Mouse (Mus musculus): Measurements from ENCODE around the gene Ucp1.
"Not testable (repeated sequence)": the region's sequence is repeated elsewhere in the genome, so short reads cannot be mapped to it uniquely, and the experiment has no call there.

The Ucp1 gene

GRCm38 (mm10) chr8:83290176-83290575 is at the start of gene Ucp1:
Gene Ucp1 (plus strand): TSS chr8:83290352.
- in situ Hi-C loops (cut with MboI; ENCODE audit: low pct_unique_long_range_greater_than_20kb in 1 of 2, low sequenced_read_pairs in 2 of 2, unreplicated experiment in 1 of 2), result no loop called here

- in situ Hi-C loops (cut with MboI; ENCODE audit: low pct_unique_long_range_greater_than_20kb in 1 of 2, low sequenced_read_pairs in 2 of 2, unreplicated experiment in 1 of 2), result no loop called here
Observed at GRCm38 (mm10) chr8:83244151-83244550, 46.0 kb upstream of the Ucp1 start.

GRCm38 (mm10) chr8:83250858-83251257 is 39.3 kb upstream of the Ucp1 start:
- in situ Hi-C loops (cut with MboI; ENCODE audit: low pct_unique_long_range_greater_than_20kb in 1 of 2, low sequenced_read_pairs in 2 of 2, unreplicated experiment in 1 of 2), result no loop called here

GRCm38 (mm10) chr8:83251362-83252246 is 38.5 kb upstream of the Ucp1 start:
- in situ Hi-C loops (cut with MboI; ENCODE audit: low pct_unique_long_range_greater_than_20kb in 1 of 2, low sequenced_read_pairs in 2 of 2, unreplicated experiment in 1 of 2), result no loop called here

GRCm38 (mm10) chr8:83252791-83253190 is 37.4 kb upstream of the Ucp1 start:
- in situ Hi-C loops (cut with MboI; ENCODE audit: low pct_unique_long_range_greater_than_20kb in 1 of 2, low sequenced_read_pairs in 2 of 2, unreplicated experiment in 1 of 2), result no loop called here

GRCm38 (mm10) chr8:83257631-83258030 is 32.5 kb upstream of the Ucp1 start:
- in situ Hi-C loops (cut with MboI; ENCODE audit: low pct_unique_long_range_greater_than_20kb in 1 of 2, low sequenced_read_pairs in 2 of 2, unreplicated experiment in 1 of 2), result no loop called here

GRCm38 (mm10) chr8:83260418-83261215 is 29.5 kb upstream of the Ucp1 start:
- in situ Hi-C loops (cut with MboI; ENCODE audit: low pct_unique_long_range_greater_than_20kb in 1 of 2, low sequenced_read_pairs in 2 of 2, unreplicated experiment in 1 of 2), result no loop called here

GRCm38 (mm10) chr8:83271172-83271571 is 19.0 kb upstream of the Ucp1 start:
- in situ Hi-C loops (cut with MboI; ENCODE audit: low pct_unique_long_range_greater_than_20kb in 1 of 2, low sequenced_read_pairs in 2 of 2, unreplicated experiment in 1 of 2), result no loop called here

- in situ Hi-C loops (cut with MboI; ENCODE audit: low pct_unique_long_range_greater_than_20kb in 1 of 2, low sequenced_read_pairs in 2 of 2, unreplicated experiment in 1 of 2), result no loop called here
Observed at GRCm38 (mm10) chr8:83272464-83272863, 17.7 kb upstream of the Ucp1 start.

- in situ Hi-C loops (cut with MboI; ENCODE audit: low pct_unique_long_range_greater_than_20kb in 1 of 2, low sequenced_read_pairs in 2 of 2, unreplicated experiment in 1 of 2), result no loop called here
Observed at GRCm38 (mm10) chr8:83274470-83274869, 15.7 kb upstream of the Ucp1 start.

GRCm38 (mm10) chr8:83278431-83278830 is 11.7 kb upstream of the Ucp1 start:
- in situ Hi-C loops (cut with MboI; ENCODE audit: low pct_unique_long_range_greater_than_20kb in 1 of 2, low sequenced_read_pairs in 2 of 2, unreplicated experiment in 1 of 2), result no loop called here

GRCm38 (mm10) chr8:83285391-83285790 is 4.8 kb upstream of the Ucp1 start:
- in situ Hi-C loops (cut with MboI; ENCODE audit: low pct_unique_long_range_greater_than_20kb in 1 of 2, low sequenced_read_pairs in 2 of 2, unreplicated experiment in 1 of 2), result no loop called here

GRCm38 (mm10) chr8:83297375-83297774 is 7.2 kb downstream of the Ucp1 start:
- in situ Hi-C loops (cut with MboI; ENCODE audit: low pct_unique_long_range_greater_than_20kb in 1 of 2, low sequenced_read_pairs in 2 of 2, unreplicated experiment in 1 of 2), result no loop called here

- in situ Hi-C loops (cut with MboI; ENCODE audit: low pct_unique_long_range_greater_than_20kb in 1 of 2, low sequenced_read_pairs in 2 of 2, unreplicated experiment in 1 of 2), result no loop called here
Observed at GRCm38 (mm10) chr8:83300135-83300534, 10.0 kb downstream of the Ucp1 start.

- in situ Hi-C loops (cut with MboI; ENCODE audit: low pct_unique_long_range_greater_than_20kb in 1 of 2, low sequenced_read_pairs in 2 of 2, unreplicated experiment in 1 of 2), result no loop called here
Observed at GRCm38 (mm10) chr8:83304946-83305345, 14.8 kb downstream of the Ucp1 start.

GRCm38 (mm10) chr8:83309836-83310235 is 19.7 kb downstream of the Ucp1 start:
- in situ Hi-C loops (cut with MboI; ENCODE audit: low pct_unique_long_range_greater_than_20kb in 1 of 2, low sequenced_read_pairs in 2 of 2, unreplicated experiment in 1 of 2), result no loop called here

- in situ Hi-C loops (cut with MboI; ENCODE audit: low pct_unique_long_range_greater_than_20kb in 1 of 2, low sequenced_read_pairs in 2 of 2, unreplicated experiment in 1 of 2), result not testable (repeated sequence)
Observed at GRCm38 (mm10) chr8:83315084-83315483, 24.9 kb downstream of the Ucp1 start.

GRCm38 (mm10) chr8:83315691-83316090 is 25.5 kb downstream of the Ucp1 start:
- in situ Hi-C loops (cut with MboI; ENCODE audit: low pct_unique_long_range_greater_than_20kb in 1 of 2, low sequenced_read_pairs in 2 of 2, unreplicated experiment in 1 of 2), result no loop called here

- in situ Hi-C loops (cut with MboI; ENCODE audit: low pct_unique_long_range_greater_than_20kb in 1 of 2, low sequenced_read_pairs in 2 of 2, unreplicated experiment in 1 of 2), result no loop called here
Observed at GRCm38 (mm10) chr8:83320543-83320942, 30.4 kb downstream of the Ucp1 start.

All from mouse embryonic stem cell (cell line).